Mouse (Mus musculus) cerebellum, postnatal 14 days (tissue): ENCODE data around the gene Ndufv1.
A peak's percentile ranks its signal among the peaks of the same experiment; 100 is the strongest.
"Not testable (repeated sequence)": the region's sequence is repeated elsewhere in the genome, so short reads cannot be mapped to it uniquely, and the experiment has no call there.

Experiments used
- DNase-seq, 2 experiments: peaks; one replicate each; pipeline ENCODE4 v3.0.0; 2021; ENCODE audit warnings: mixed read lengths in 2 of 2

Gene Ndufv1

GRCm38 (mm10) chr19:4012432-4013022 lies at the start of gene Ndufv1:
TSS of gene Ndufv1 (minus strand) at chr19:4012806.
- peak; percentile 96 to 98 for DNase-seq

DNA sequence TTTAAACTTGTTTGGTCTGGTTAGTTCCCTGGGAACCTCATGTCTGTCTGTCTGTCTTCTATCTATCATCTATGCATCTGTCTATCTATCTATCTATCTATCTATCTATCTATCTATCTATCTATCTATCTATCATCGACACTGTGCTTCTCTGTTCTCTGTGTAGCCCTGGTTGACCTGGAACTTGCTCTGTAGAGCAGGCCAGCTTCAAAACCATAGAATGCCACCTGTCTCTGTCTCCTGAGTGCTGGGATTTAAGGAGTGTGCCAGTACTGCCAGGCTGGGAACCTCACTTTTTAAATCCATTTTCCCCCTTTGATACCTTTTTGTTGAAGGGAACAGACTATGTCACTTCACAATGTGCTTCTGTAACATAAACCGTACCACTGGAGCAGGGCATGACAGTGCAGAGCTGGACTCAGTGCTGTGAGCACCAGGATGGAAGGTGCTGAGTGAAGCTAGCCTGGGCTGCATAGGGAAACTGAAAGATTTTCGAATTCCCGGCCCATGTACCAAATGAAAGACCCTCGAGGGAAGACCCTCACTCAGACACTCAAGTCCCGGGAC lies 48.4 kb upstream of the Ndufv1 start:
- no peak for DNase-seq

- not testable (repeated sequence) for DNase-seq
These were observed 47.7 kb upstream of the Ndufv1 start for GRCm38 (mm10) chr19:4060044-4060898.

DNA sequence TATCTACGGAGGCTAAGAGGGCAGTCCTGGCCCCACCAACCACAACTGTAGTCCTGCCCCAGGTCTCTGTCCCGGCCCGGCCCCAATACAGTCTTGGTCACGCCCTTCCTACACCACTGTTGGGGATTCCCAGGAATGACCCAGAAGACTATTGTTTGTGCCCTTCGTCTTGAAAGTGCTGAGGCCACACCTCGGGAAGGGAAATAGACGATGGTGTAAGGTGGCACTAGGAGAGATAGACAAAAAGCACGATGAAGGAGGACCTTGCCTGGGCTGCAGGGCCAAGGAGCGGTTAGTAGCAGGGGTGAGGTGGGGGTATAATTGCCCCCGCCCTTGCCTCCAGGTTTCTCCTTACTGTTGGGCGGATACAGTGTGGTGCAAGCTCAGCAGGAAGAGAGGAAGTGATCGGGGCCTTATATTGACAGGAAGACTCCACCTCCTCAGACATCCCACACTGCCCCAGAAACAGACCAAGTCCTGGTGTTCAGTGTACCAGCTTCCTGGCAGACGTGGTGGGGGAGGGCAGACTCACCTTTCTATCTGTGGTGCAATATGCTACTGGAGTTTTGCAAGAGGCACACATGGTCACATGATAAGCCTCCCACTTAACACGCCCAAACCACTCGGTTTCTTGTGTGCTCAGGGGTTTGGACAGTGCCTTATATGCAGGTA lies 46.6 kb upstream of the Ndufv1 start, which contains the start of gene Gstp3:
Gene Gstp3 (minus strand): TSS at position 501 of the 672 bp plus-strand sequence.
- no peak for DNase-seq

DNA sequence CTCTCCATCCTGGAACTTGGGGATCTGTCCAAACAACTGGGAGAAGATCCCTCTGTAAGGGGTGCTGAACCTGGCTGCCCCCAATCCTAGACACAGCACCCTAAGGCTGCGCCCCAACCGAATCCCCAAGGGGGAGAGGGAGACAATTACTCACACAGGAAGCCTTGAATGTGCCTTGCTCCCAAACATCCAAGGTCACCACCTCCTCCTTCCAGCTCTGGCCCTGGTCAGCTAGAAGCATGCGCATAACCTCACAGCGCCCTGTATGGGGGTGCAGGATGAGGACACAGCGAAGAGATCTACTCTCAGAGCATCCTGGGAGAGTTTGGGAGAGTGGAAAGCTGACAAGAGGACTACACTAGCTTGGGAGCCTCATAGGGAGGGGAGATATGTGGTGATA lies 46.0 kb upstream of the Ndufv1 start:
- DNase-seq: no peak

DNA sequence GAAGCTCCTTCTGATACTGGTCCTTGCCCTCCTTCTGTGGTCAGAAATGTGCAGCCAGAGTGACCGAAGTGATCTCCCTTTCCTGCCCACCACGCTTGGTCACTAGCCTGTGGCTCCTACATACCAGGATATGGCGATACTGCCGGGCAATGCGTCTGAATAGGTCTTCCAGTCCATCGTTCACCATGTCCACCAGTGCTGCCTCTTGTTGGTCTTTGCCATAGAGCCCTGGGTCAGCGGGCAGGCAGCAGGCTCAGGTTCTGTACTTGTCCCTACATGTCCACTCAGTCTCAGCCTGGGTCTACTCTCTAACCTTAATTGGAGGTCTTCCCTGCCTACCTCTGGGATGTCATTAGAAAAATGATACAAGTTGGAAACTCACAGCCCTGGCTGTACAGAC lies 45.4 kb upstream of the Ndufv1 start:
- no peak for DNase-seq

DNA sequence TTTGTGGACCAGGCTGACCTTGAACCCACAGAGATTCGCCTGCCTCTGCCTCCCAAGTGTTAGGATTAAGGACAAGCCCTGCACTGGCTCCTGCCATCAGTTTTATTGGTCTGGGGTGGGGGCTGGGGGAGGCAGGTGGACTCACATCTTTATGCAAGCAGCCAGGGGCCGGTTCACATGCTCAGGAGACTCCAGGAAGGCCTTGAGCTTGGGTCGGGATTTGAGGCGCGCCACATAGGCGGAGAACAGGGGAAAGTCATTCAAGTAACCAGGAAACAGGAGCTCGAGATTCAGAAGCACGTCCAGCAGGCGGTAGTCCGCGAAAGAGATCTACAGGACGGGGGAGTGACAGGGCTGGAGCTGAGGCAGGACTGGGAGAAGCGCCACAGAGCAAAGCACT lies 44.8 kb upstream of the Ndufv1 start:
- DNase-seq: no peak

DNA sequence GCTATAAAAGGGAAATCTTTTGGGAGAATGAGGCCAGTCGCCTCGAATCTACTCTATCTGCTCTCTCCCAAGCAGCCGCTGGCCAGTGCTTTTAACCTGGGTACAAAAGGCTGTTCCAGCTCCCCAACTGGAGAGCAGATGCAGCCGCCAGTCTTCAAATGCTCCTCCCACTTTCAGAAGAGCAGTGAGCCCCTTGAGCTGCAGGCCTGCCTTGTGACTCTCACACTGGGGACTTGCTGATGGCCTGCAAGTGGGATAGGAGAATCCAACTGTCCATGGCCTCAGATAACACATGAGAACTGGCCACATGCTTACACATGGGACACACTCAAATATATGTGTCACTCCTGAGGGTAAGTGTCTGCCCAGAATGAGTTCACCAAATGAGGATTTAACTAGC lies 44.1 kb upstream of the Ndufv1 start:
- no peak for DNase-seq

DNA sequence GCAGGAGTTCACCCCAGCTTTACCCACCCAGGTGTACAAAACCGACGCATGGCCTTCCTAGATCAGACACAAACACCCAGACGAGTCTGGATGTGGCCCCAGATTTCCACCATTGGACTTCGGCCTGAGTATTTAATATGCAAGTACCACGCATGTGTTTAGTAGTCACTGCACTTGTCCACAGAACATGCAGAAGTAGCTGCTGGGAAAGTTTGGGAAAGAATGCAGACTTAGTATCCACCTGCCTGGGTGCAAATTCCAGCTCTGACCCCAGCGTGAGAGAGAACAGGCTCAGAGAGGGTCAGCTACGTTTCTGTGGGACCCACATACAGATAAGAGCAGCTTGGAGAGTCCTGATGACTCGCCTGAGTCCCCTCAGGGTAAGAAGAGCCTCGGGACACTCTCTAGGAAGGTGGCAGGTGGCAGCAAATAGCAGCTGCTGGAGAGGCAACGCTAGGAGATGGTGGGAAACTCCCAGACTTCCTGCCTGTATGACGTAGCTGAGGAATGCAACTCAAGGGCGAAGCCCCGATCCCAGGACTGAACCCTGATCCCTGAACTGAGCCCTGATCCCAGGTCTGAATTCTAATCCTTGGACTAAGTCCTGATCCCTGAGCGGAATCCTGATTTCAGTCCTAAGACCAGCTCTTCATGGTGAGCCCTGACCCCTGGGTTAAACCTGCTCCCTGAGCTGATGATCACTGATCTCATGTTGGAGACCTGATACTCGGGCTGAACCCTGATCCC lies 43.5 kb upstream of the Ndufv1 start:
- DNase-seq: no peak

DNA sequence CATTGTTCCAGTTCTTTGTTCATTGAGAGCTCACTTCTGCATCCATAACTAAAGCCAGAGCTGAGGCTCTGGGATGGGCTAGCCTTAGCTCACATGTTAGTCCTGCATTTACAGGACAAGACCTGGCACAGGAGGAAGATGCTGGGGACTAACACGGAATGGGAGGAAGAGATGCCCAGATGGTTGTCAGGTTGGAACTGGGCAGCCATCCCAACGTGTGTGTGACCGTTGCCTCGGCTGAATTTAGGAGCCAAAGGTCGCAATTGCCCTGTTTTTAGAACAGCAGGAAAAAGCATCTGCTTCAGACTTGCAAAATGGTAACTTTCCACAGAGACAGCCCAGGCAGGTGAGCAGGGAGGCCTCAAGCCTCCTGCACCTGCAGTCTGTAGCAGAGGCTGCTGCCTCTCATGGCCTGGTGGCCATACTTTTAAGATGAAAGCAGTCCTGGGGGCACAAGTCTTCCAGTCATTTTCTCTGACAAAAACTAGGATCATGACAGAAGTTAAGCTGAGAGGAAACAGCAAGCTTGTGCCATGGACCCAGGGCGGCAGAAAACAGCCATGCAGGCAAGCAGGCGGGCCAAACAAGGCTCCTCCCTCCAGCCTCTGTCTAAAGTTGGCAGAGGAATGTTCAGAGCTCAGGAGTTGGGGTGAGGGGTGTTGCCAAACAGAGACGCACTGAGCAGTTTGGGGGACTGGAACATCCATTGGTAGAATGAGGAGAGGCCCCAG lies 42.8 kb upstream of the Ndufv1 start:
- peak; percentile 68 to 76 for DNase-seq

- DNase-seq: no peak
These were observed 42.0 kb upstream of the Ndufv1 start for GRCm38 (mm10) chr19:4054613-4055012.

- DNase-seq: no peak
These were observed 40.0 kb upstream of the Ndufv1 start for GRCm38 (mm10) chr19:4052516-4053030.

DNA sequence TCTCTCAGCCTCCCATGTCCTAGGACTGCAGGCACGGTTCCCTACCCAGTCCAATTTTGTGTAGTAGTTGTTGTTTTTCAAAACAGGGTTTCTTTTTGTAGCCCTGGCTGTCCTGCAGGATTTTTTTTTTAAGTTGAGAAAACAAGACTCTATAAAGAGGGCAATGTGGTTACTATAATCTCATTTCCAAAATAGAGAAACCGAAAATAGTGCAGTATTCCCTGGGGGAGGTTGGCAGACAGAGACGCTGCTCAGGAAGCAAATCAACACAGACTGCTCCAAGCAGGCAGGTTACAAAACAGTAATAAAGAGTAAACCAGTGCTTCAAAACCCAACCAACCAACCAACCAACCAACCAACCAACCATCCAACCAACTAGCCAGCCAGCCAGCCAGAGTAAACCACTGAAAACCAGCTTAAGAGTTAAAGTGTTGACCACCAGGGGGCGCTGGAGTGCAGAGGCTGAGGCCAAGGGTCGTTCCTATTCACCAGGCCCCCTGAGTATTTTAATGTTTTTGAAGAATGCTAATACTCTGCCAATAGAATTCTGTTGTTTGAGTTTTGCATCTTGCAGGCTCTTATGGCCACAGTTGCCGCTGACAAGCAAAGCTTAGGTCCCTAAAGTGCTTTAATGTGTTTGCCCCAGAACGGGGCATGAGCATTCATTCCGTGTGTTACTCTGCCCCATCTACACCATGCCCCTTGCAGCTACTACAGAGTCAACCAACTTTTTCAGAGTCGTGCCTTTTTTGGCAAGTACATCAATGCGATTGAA lies 39.3 kb upstream of the Ndufv1 start:
- DNase-seq: peak; percentile 84 to 90

GRCm38 (mm10) chr19:4051016-4051415 lies 38.4 kb upstream of the Ndufv1 start:
- peak in 1 of 2 experiments; percentile 44 for DNase-seq

- not testable (repeated sequence) for DNase-seq
These were observed 36.5 kb upstream of the Ndufv1 start for GRCm38 (mm10) chr19:4049069-4049468.

DNA sequence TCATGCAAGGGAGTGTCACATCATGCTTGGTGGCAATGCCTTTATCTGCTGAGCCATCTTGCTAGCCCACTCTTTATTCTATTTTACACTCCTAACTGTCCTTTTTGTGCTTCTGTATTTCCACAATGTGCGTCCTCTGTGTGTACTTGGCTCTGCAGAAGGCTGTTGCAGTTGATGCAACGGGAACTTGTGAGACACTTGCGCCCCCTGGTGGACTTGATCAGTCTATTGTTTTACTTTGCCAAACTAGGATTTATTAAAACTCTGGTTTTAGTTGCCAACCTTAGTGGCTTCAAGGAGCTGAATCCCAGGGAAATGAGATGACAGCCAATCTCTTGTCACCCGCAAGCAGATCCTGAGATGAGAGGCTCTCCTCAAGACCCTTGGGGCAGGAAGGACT lies 35.3 kb upstream of the Ndufv1 start:
- DNase-seq: peak; percentile 89 to 95

- DNase-seq: no peak
These were observed 34.3 kb upstream of the Ndufv1 start for GRCm38 (mm10) chr19:4046866-4047254.

GRCm38 (mm10) chr19:4045966-4046865 lies 33.6 kb upstream of the Ndufv1 start, which contains the start of gene Gstp2:
TSS of gene Gstp2 (minus strand) at chr19:4046023.
- DNase-seq: peak; percentile 82 to 88

GRCm38 (mm10) chr19:4044109-4044508 lies 31.5 kb upstream of the Ndufv1 start:
- DNase-seq: not testable (repeated sequence)

DNA sequence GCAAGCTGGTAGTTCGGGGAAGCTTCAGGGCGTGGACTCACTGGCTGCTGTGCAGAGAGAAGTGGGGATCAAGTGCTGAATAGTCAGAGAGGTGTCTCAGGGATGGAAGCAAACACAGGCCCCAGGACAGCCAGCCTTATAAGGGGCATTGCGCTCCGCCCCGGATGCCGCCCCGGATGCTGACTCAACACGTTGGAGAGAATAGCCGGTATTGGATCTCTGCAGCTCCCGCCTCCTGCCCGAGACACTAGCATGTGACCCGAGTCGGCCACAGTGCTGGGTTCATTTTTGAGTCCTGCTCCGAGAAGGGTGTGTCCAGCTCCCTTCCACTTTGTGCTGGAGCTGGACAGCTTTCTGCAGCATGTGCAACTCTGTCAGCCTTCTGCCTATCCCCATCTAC lies 29.5 kb upstream of the Ndufv1 start:
- DNase-seq: no peak
